Comparison of ENCODE assay signal across 20 mouse cellular contexts in the genomic region with DNA sequence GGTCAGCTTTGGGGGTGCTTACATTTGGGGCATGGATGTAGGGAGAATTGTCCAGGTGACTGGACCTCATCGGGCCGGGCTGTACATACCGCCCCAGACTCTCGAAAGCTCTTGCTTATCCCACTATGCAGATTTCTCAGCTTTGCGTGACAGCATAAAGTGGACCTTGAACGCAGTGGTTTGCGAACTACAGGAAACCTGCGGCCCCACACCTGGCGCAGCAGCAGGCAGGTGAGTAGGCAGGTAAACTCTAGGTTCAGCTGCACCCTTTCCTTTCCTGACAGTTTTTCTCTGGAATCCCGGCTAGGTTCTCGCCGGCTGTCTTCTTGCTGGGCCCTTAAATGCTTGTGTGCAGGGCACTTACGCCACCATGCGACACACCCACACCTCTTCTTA. TPM values are rescaled to one million over a fixed set of nuclear protein-coding genes. Genes with fewer than 3 reads are reported as not detected.
DNase-seq lines count a peak whose midpoint lies in the region; ATAC-seq and TF ChIP-seq lines count a peak whose summit lies in the region.
"Had no signal": no experiment of that assay in that cellular context is flagged by ENCODE, and none has a peak within 500 bp of the region (broad histone marks: within the 10 kb centered on the region; RNA-seq: fewer than 3 reads in every experiment).

No protein-coding gene starts in this region.

- TF ChIP-seq POLR2A in heart, adult 2 months (IDR thresholded peaks at IDR 0.05; ENCODE audit: insufficient read depth, low read depth, low read length), result no peak

- intact Hi-C loops in gastrocnemius, adult 2 months (cut with DNase I), result no loop called here
- intact Hi-C loops in heart, adult 2 months (cut with DNase I), result no loop called here

- H3K36me3 ChIP-seq in midbrain, embryonic 11.5 days (ENCODE audit: control insufficient read depth, insufficient read depth, low read length), result no peaks in the 10 kb centered on the region
- H3K36me3 ChIP-seq in midbrain, embryonic 16.5 days (ENCODE audit: control insufficient read depth, insufficient read depth, low read length), result peaks cover 3% of the 10 kb centered on the region; the same call in 1 of the 2 replicates
- no peaks in the 10 kb centered on the region; the same call in 1 of the 2 replicates for H3K36me3 ChIP-seq in stomach, postnatal 0 days (ENCODE audit: control insufficient read depth, insufficient read depth, low read length)
- H3K36me3 ChIP-seq in heart, adult 2 months (ENCODE audit: control insufficient read depth, insufficient read depth, low read length), result no peaks in the 10 kb centered on the region

- H3K9ac ChIP-seq in midbrain, embryonic 11.5 days (ENCODE audit: low read length), result no peak overlapping the region
- H3K9ac ChIP-seq in midbrain, embryonic 16.5 days (ENCODE audit: low read depth, low read length), result no peak overlapping the region
- H3K9ac ChIP-seq in stomach, postnatal 0 days (ENCODE audit: low read length), result no peak overlapping the region
- no peak overlapping the region for H3K9ac ChIP-seq in heart, adult 2 months (ENCODE audit: low read depth, low read length)
- H3K9ac ChIP-seq: forebrain, embryonic 13.5 days; heart, embryonic 13.5 days; hindbrain, embryonic 12.5 days; hindbrain, embryonic 15.5 days had no signal

- H3K4me3 ChIP-seq in gastrocnemius, adult 2 months, result peak overlapping the region; percentile 83
- no peak overlapping the region for H3K4me3 ChIP-seq in midbrain, embryonic 11.5 days (ENCODE audit: low read depth, low read length)
- H3K4me3 ChIP-seq in midbrain, embryonic 16.5 days (ENCODE audit: low read depth, low read length), result no peak overlapping the region
- H3K4me3 ChIP-seq in stomach, postnatal 0 days (ENCODE audit: low read depth, low read length), result no peak overlapping the region
- no peak overlapping the region for H3K4me3 ChIP-seq in heart, adult 2 months
- H3K4me3 ChIP-seq: forebrain, embryonic 10.5 days; forebrain, embryonic 13.5 days; heart, embryonic 10.5 days; heart, embryonic 13.5 days; hindbrain, embryonic 12.5 days; hindbrain, embryonic 15.5 days had no signal

- no peak for TF ChIP-seq CTCF in gastrocnemius, adult 2 months (IDR thresholded peaks at IDR 0.05)
- TF ChIP-seq CTCF in stomach, postnatal 0 days (IDR thresholded peaks at IDR 0.05; ENCODE audit: low read depth), result no peak
- TF ChIP-seq CTCF in heart, adult 2 months (IDR thresholded peaks at IDR 0.05), result no peak

- H3K27ac ChIP-seq in gastrocnemius, adult 2 months, result peak overlapping the region; percentile 98
- no peak overlapping the region for H3K27ac ChIP-seq in midbrain, embryonic 11.5 days (ENCODE audit: low read depth, low read length)
- H3K27ac ChIP-seq in midbrain, embryonic 16.5 days (ENCODE audit: low read length), result no peak overlapping the region
- no peak overlapping the region for H3K27ac ChIP-seq in stomach, postnatal 0 days (replicated peaks)
- H3K27ac ChIP-seq in heart, adult 2 months, result no peak overlapping the region
- H3K27ac ChIP-seq: forebrain, embryonic 10.5 days; forebrain, embryonic 13.5 days; heart, embryonic 10.5 days; heart, embryonic 13.5 days; hindbrain, embryonic 12.5 days; hindbrain, embryonic 15.5 days had no signal

- peaks cover 12% of the 10 kb centered on the region for H3K4me1 ChIP-seq in midbrain, embryonic 11.5 days (ENCODE audit: control insufficient read depth, insufficient read depth, low read length)
- H3K4me1 ChIP-seq in midbrain, embryonic 16.5 days (ENCODE audit: control insufficient read depth, insufficient read depth, low read length), result peaks cover 1% of the 10 kb centered on the region; the same call in 1 of the 2 replicates
- no peaks in the 10 kb centered on the region; the same call in 1 of the 2 replicates for H3K4me1 ChIP-seq in stomach, postnatal 0 days (replicated peaks; ENCODE audit: control insufficient read depth, insufficient read depth)
- no peaks in the 10 kb centered on the region for H3K4me1 ChIP-seq in heart, adult 2 months (ENCODE audit: control insufficient read depth, insufficient read depth, low read length)

- peaks cover 37% of the 10 kb centered on the region for H3K27me3 ChIP-seq in midbrain, embryonic 11.5 days (ENCODE audit: control insufficient read depth, insufficient read depth, low read length)
- H3K27me3 ChIP-seq in midbrain, embryonic 16.5 days (ENCODE audit: control insufficient read depth, insufficient read depth, low read depth, low read length), result peaks cover 24% of the 10 kb centered on the region
- H3K27me3 ChIP-seq in stomach, postnatal 0 days (ENCODE audit: control insufficient read depth, insufficient read depth, low read length), result peaks cover 6% of the 10 kb centered on the region
- peaks cover 7% of the 10 kb centered on the region for H3K27me3 ChIP-seq in heart, adult 2 months (ENCODE audit: control insufficient read depth, insufficient read depth, low read length)

- no peak for DNase-seq in gastrocnemius, adult 2 months
- no peak for DNase-seq in gastrocnemius, adult 8-10 months (ENCODE audit: low spot score in 2 of 2)
- DNase-seq in midbrain, embryonic 11.5 days (ENCODE audit: low spot score, missing footprints), result peak; percentile 69
- peak; percentile 36 for DNase-seq in stomach, postnatal 0 days (ENCODE audit: low spot score)
- no peak for DNase-seq in heart, adult 2 months
- DNase-seq: adrenal gland, adult 8-10 months; adrenal gland, postnatal 25 days; cerebellum, adult 9-10 months; cerebellum, postnatal 14 days; heart, adult 18-20 months had no signal

- no peak for ATAC-seq in midbrain, embryonic 11.5 days (ENCODE audit: low FRiP score)
- ATAC-seq in midbrain, embryonic 16.5 days, result no peak
- ATAC-seq in stomach, postnatal 0 days (ENCODE audit: low FRiP score, low TSS enrichment), result 0 out of 2 replicates have a peak, but pooled peaks have one; percentile 24
- ATAC-seq: activated CD4-positive, CD25-positive, alpha-beta regulatory T cell, adult 4 months; forebrain, embryonic 13.5 days; forebrain, embryonic 16.5 days had no signal

- WGBS in midbrain, embryonic 11.5 days, result 70% methylated on average over 14 of the region's 14 CpGs
- whole genome bisulfite sequencing in midbrain, embryonic 16.5 days, result 66% methylated on average over 14 of the region's 14 CpGs
- 44% methylated on average over 13 of the region's 14 CpGs for WGBS in stomach, postnatal 0 days
- WGBS in heart, adult 2 months, result 59% methylated on average over 14 of the region's 14 CpGs

- H3K4me2 ChIP-seq in midbrain, embryonic 11.5 days, result no peak overlapping the region
- no peak overlapping the region for H3K4me2 ChIP-seq in midbrain, embryonic 16.5 days (ENCODE audit: low read length)
- H3K4me2 ChIP-seq in stomach, postnatal 0 days (replicated peaks; ENCODE audit: low read depth), result no peak overlapping the region
- H3K4me2 ChIP-seq: forebrain, embryonic 13.5 days; heart, embryonic 13.5 days; hindbrain, embryonic 12.5 days; hindbrain, embryonic 15.5 days had no signal

- no peaks in the 10 kb centered on the region for H3K9me3 ChIP-seq in midbrain, embryonic 11.5 days (ENCODE audit: control insufficient read depth, low read length)
- H3K9me3 ChIP-seq in midbrain, embryonic 16.5 days (replicated peaks; ENCODE audit: control insufficient read depth, low read length, poor library complexity, severe bottlenecking), result no peaks in the 10 kb centered on the region
- no peaks in the 10 kb centered on the region for H3K9me3 ChIP-seq in stomach, postnatal 0 days (ENCODE audit: control insufficient read depth, low read length)
- H3K9me3 ChIP-seq: forebrain, embryonic 10.5 days; forebrain, embryonic 13.5 days; heart, embryonic 10.5 days; heart, embryonic 13.5 days; hindbrain, embryonic 12.5 days; hindbrain, embryonic 15.5 days had no signal

- no peak for TF ChIP-seq EP300 in stomach, postnatal 0 days (optimal IDR thresholded peaks at IDR 0.05)
- no peak for TF ChIP-seq EP300 in heart, adult 2 months (IDR thresholded peaks at IDR 0.05; ENCODE audit: insufficient read depth, low read depth, low read length)

- H3K79me2 ChIP-seq in heart, adult 2 months (replicated peaks; ENCODE audit: control insufficient read depth, insufficient read depth, low read length), result no peaks in the 10 kb centered on the region

RNA-seq across cellular contexts. Expression of gene Acta1, which starts 1.8 kb away (rescaled TPM):
- total RNA-seq in gastrocnemius, adult 2 months (2021), result over 10,000 TPM; 45,578 to 47,175 TPM
- total RNA-seq in gastrocnemius, adult 8-10 months (2022), result over 10,000 TPM; 41,837 to 48,547 (median 43,671) TPM
- 0.17 TPM in 1 of 2 replicates, not detected in the other for polyA plus RNA-seq in midbrain, embryonic 11.5 days (2014; fragmentation: Nextera tagmentation; extraction: Ambion mirVana)
- polyA plus RNA-seq in midbrain, embryonic 16.5 days (2015; fragmentation: Nextera tagmentation; extraction: Ambion mirVana), result 8.9 and 10.4 TPM in 2 replicates
- 23.1 and 27.2 TPM in 2 replicates for polyA plus RNA-seq in stomach, postnatal 0 days (2015; fragmentation: Nextera tagmentation; extraction: Ambion mirVana)
- 100 to 1,000 TPM; 229 to 294 TPM for total RNA-seq in heart, adult 2 months (2021)
- 1,051 and 1,757 TPM in 2 replicates for polyA plus RNA-seq in heart, adult 2 months (2012; rRNA removed)
- total RNA-seq: adrenal gland, postnatal 25 days; hematopoietic stem cell, adult 5-6 weeks had no signal

RNA-seq across cellular contexts. Expression of gene Ccsap, which starts 36.4 kb away (rescaled TPM):
- under 1 TPM; 0.42 to 0.46 TPM for total RNA-seq in gastrocnemius, adult 2 months (2021)
- total RNA-seq in gastrocnemius, adult 8-10 months (2022), result under 1 TPM; 0.22 to 0.51 (median 0.28) TPM
- 7.5 and 7.9 TPM in 2 replicates for polyA plus RNA-seq in midbrain, embryonic 11.5 days (2014; fragmentation: Nextera tagmentation; extraction: Ambion mirVana)
- polyA plus RNA-seq in midbrain, embryonic 16.5 days (2015; fragmentation: Nextera tagmentation; extraction: Ambion mirVana), result 3.8 and 4.1 TPM in 2 replicates
- 0.91 and 1.2 TPM in 2 replicates for polyA plus RNA-seq in stomach, postnatal 0 days (2015; fragmentation: Nextera tagmentation; extraction: Ambion mirVana)
- total RNA-seq in heart, adult 2 months (2021), result under 1 TPM; 0.68 to 0.81 TPM
- 0.18 and 0.70 TPM in 2 replicates for polyA plus RNA-seq in heart, adult 2 months (2012; rRNA removed)

RNA-seq across cellular contexts. Expression of gene Nup133, which starts 52.7 kb away (rescaled TPM):
- total RNA-seq in gastrocnemius, adult 2 months (2021), result 10 to 100 TPM; 11.6 to 17.8 TPM
- 10 to 100 TPM in 2 of 4 experiments, 1 to 10 TPM in 2; 8.2 to 13.3 (median 11.2) TPM for total RNA-seq in gastrocnemius, adult 8-10 months (2022)
- polyA plus RNA-seq in midbrain, embryonic 11.5 days (2014; fragmentation: Nextera tagmentation; extraction: Ambion mirVana), result 54.2 and 61.7 TPM in 2 replicates
- 21.8 and 21.9 TPM in 2 replicates for polyA plus RNA-seq in midbrain, embryonic 16.5 days (2015; fragmentation: Nextera tagmentation; extraction: Ambion mirVana)
- polyA plus RNA-seq in stomach, postnatal 0 days (2015; fragmentation: Nextera tagmentation; extraction: Ambion mirVana), result 8.2 and 8.5 TPM in 2 replicates
- 10 to 100 TPM in 1 of 2 experiments, 1 to 10 TPM in 1; 9.9 to 10.8 TPM for total RNA-seq in heart, adult 2 months (2021)
- polyA plus RNA-seq in heart, adult 2 months (2012; rRNA removed), result 7.2 and 12.3 TPM in 2 replicates

Comparison
In these comparisons a context has a peak if more than half of its experiments do, and no peak if none do; other contexts are left out.
1. DNase-seq: peak in midbrain, embryonic 11.5 days (single experiment) and stomach, postnatal 0 days (single experiment); none in gastrocnemius, adult 2 months (single experiment), gastrocnemius, adult 8-10 months (0 of 2) and heart, adult 2 months (0 of 2).
2. RNA of gene Acta1, which starts 1.8 kb away (polyA plus RNA-seq): 1,051 to 1,757 TPM in heart, adult 2 months; 23.1 to 27.2 TPM in stomach, postnatal 0 days, 8.9 to 10.4 TPM in midbrain, embryonic 16.5 days and 0.17 TPM in midbrain, embryonic 11.5 days; every median in the first group is over 10 times any median in the second.